Mouse (Mus musculus): ENCODE measurements around the gene Pitpnm2. TPM values are rescaled to one million over a fixed set of nuclear protein-coding genes. Genes with fewer than 3 reads are reported as not detected.
A peak's percentile ranks its signal among the peaks of the same experiment; 100 is the strongest.

The Pitpnm2 gene
- total RNA-seq, 2 experiments from 2014 or later = 10.9 to 33.3 TPM

DNA sequence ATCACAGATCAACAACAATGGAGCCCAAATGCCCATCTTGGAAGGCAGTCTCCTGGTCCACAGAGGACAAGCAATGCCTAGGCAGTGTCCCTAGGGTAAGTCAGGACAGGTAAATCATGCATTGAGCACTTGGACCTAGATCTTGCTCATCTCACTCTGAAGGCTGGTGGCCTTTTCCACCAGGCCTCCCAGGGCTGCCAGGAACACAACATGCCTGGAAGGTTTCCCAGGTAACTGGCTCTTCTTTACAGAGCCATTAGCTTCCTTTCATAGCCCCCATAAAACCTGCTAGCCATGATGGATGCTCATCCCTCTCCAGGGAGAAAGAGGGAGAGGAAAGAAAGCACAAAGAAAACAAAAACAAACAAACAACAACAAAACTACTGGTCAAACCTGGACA is 82.8 kb downstream of the Pitpnm2 start:
- ATAC-seq (replicated peaks; ENCODE audit: low FRiP score, low TSS enrichment, poor library complexity, severe bottlenecking) = no peak

DNA sequence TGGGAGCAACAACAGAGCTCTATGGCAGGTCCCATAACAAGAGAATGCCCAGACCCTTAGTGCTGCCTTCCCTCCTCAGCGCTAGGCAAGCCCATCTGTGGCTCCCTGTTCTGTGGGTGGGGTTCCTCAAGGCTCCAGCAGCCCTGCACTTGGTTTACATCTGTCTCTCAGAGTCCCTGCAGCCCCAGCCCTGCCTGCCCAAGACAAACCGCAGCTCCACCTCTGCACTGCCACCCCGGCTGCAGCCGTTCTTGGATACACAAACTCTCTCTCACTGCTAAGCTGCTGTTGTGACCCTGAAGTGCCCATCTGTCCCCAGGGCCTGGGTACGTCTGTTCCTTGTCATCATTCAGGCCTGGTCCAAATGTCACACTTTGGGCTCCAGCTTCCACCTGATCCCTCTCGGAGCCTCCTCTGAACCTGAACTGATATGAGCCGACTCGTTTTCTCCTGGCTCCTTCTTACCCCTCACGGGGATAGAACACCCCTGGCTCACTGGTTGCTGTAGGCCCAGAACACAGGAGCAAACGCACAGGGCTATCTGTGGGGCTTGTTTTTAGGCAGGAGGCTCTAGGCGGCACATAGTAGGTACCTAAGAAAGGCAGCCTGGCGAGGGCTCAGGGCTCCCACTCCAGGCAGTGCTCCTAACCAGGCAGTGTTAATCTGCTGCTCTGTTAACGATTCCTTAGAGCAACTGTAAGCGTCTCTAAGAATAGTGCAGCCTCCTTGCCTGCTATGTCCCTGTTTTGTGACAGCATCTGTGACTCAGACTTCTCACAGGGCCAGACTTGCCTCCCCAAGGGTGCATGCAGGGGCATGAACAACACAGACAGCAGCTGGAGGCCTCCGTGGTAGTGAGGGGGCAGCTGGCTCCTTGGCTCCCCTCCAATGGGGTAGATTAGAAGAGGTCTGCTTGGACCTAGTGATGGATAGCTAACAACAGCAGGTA is 83.7 kb downstream of the Pitpnm2 start:
- ATAC-seq (replicated peaks; ENCODE audit: low FRiP score, low TSS enrichment, poor library complexity, severe bottlenecking) = peak; percentile 84

- no peak for ATAC-seq (replicated peaks; ENCODE audit: low FRiP score, low TSS enrichment, poor library complexity, severe bottlenecking)
Measured at GRCm38 (mm10) chr5:124163445-124163844, 86.1 kb downstream of the Pitpnm2 start.

- peak; percentile 31; the same call in 1 of the 2 replicates for ATAC-seq (replicated peaks; ENCODE audit: low FRiP score, low TSS enrichment, poor library complexity, severe bottlenecking)
Measured at GRCm38 (mm10) chr5:124162577-124162976, 87.0 kb downstream of the Pitpnm2 start.

- ATAC-seq (replicated peaks; ENCODE audit: low FRiP score, low TSS enrichment, poor library complexity, severe bottlenecking) = no peak
Measured at GRCm38 (mm10) chr5:124161831-124162230, 87.7 kb downstream of the Pitpnm2 start.

- ATAC-seq (replicated peaks; ENCODE audit: low FRiP score, low TSS enrichment, poor library complexity, severe bottlenecking) = no peak
Measured at GRCm38 (mm10) chr5:124159453-124159852, 90.1 kb downstream of the Pitpnm2 start.

GRCm38 (mm10) chr5:124158305-124158704 is 91.3 kb downstream of the Pitpnm2 start:
- ATAC-seq (replicated peaks; ENCODE audit: low FRiP score, low TSS enrichment, poor library complexity, severe bottlenecking) = no peak

DNA sequence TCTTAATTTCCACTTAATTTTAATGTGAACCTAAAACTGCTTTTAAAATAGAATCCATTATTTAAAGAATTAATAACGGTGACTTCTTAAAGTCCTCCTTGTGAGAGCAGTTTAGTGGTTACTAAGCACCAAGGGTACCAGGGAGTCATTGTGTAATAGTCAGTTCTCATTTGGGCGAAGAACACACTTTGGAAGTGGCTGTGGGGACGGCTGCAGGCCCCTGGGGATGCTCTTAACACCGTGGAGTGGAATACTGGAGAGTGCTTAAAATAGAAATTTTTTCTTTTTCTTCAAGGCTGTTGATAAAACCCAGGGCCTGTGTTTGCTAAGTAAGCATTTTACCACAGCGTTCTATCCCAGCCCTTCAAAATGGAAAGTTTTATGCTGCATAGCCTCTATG is 93.6 kb downstream of the Pitpnm2 start:
- ATAC-seq (replicated peaks; ENCODE audit: low FRiP score, low TSS enrichment, poor library complexity, severe bottlenecking) = no peak

- ATAC-seq (replicated peaks; ENCODE audit: low FRiP score, low TSS enrichment, poor library complexity, severe bottlenecking) = no peak
Measured at GRCm38 (mm10) chr5:124152734-124153133, 96.8 kb downstream of the Pitpnm2 start.

- no peak for ATAC-seq (replicated peaks; ENCODE audit: low FRiP score, low TSS enrichment, poor library complexity, severe bottlenecking)
Measured at GRCm38 (mm10) chr5:124150895-124151294, 98.7 kb downstream of the Pitpnm2 start.

- no peak for ATAC-seq (replicated peaks; ENCODE audit: low FRiP score, low TSS enrichment, poor library complexity, severe bottlenecking)
Measured at GRCm38 (mm10) chr5:124149028-124149427, 100.5 kb downstream of the Pitpnm2 start.

DNA sequence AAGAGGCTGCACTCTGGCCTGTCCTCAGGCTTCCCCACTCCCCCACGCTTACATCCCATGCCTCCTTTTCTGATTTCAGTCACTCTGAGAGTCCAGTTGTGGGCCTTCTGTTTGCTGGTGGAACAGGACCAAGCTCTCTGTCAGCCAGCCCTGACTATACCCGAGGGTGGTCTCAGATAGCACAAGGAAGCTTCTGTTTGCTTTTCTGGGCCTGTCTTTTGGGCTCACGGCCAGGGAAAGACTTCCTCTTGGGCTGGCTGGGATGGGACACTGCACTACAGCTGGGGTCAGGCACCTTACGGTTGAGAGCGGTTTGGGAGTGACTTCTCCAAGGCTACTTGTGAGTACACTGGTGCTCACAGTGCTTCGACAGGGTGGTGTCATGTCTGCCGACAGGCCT is 111.5 kb downstream of the Pitpnm2 start:
- no peak for ATAC-seq (replicated peaks; ENCODE audit: low FRiP score, low TSS enrichment, poor library complexity, severe bottlenecking)

- no peak for ATAC-seq (replicated peaks; ENCODE audit: low FRiP score, low TSS enrichment, poor library complexity, severe bottlenecking)
Measured at GRCm38 (mm10) chr5:124134261-124134660, 115.3 kb downstream of the Pitpnm2 start.

DNA sequence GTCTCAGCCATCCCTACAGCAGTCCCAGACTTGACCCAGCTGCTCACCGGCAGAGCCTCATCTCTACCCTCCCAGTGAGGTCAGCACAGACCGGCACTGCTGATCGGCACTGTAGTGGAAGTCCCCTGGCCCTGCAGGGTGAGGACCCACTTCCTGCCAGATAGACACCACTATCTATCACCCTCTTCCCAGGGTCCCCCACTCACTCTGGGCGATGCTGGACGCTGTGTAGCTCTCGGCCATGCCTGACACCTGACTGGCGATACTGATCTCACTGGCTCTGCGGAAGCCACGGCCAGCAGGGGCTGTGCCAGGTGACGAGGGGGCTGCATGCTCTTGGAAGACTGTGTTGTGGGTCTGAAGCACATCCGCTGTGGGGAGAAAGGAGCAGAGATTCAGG is 124.5 kb downstream of the Pitpnm2 start:
- ATAC-seq (replicated peaks; ENCODE audit: low FRiP score, low TSS enrichment, poor library complexity, severe bottlenecking) = no peak

DNA sequence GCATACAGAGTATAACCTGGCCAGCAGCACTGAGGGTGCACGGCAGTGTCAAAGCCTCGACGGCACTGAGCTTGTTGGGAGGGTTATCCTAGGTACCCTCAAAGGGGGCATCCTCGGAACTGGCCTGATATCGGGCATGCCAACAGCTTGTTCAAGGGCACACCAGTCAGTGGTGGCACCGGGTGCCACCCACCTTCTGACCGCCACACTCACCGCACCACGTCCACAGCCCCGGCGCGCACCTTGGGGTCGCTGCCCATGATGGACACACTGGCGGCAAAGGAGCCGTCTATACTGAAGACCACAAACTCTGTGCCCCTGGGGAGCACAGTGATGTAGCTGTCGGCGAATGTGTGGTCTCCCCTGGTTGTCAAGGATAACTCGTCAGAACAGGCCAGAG is 127.2 kb downstream of the Pitpnm2 start:
- no peak for ATAC-seq (replicated peaks; ENCODE audit: low FRiP score, low TSS enrichment, poor library complexity, severe bottlenecking)

DNA sequence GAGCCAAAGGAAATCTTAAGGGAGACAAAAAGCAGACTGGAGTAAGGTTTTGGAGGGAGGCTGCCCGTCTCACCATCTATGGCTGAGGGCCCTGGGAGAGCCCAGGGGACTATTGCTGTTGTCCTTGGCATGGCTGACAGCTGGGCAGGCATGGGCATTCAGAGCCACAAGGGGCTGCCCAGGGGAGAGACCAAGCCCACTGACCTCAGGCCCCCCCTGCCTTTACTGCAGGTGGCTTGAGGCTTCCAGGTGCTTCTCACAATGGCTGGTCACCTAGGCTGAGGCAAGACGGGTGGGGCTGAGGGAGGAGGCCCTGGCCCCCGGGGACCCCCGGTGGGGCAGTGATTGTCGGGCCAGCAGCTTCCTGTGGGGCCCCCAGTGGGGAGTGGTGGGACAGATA is 130.4 kb downstream of the Pitpnm2 start:
- ATAC-seq (replicated peaks; ENCODE audit: low FRiP score, low TSS enrichment, poor library complexity, severe bottlenecking) = no peak

- no peak for ATAC-seq (replicated peaks; ENCODE audit: low FRiP score, low TSS enrichment, poor library complexity, severe bottlenecking)
Measured at GRCm38 (mm10) chr5:124115990-124116845, 133.3 kb downstream of the Pitpnm2 start, which contains the start of gene Arl6ip4. Arl6ip4 (plus strand) TSS chr5:124116089.

DNA sequence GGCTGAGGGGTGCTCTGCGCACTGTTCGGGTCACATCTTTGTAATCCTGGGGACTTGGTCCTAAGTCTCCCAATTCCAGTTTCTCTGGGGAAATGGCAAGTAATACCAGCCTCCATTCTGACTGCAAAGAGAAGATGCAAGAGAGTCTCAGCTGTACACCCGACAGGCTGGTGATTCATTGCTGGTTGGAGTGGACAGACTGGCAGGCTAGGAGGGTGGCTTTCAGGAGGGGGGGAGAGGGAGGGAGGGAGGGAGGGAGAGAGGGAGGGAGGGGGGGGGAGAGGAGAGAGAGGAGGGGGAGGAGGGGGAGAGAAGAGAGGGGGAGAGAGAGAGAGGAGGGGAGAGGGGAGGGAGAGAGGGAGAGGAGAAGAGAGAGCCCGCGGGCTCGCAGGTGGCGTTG is 134.0 kb downstream of the Pitpnm2 start:
- ATAC-seq (replicated peaks; ENCODE audit: low FRiP score, low TSS enrichment, poor library complexity, severe bottlenecking) = no peak

GRCm38 (mm10) chr5:124114276-124115025 is 135.1 kb downstream of the Pitpnm2 start:
- ATAC-seq (replicated peaks; ENCODE audit: low FRiP score, low TSS enrichment, poor library complexity, severe bottlenecking) = no peak

- ATAC-seq (replicated peaks; ENCODE audit: low FRiP score, low TSS enrichment, poor library complexity, severe bottlenecking) = peak; percentile 45
Measured at GRCm38 (mm10) chr5:124113030-124113429, 136.5 kb downstream of the Pitpnm2 start.

Measured in megakaryocyte-erythroid progenitor cell, adult 5-6 weeks (primary cell).